Mouse (Mus musculus) midbrain, postnatal 0 days (tissue): ENCODE results near the gene Hes1. TPM values are rescaled to one million over a fixed set of nuclear protein-coding genes. Genes with fewer than 3 reads are reported as not detected.

Experiments
- ATAC-seq: fragments of 200-750 bp; cut with Nextera tagmentation; 2 replicates; pipeline ENCODE4 v1.8.0; 2017; ENCODE audit warnings: moderate number of reproducible peaks, mild to moderate bottlenecking, moderate TSS enrichment, moderate library complexity; ENCODE audit not compliant: low FRiP score
- DNase-seq: peaks from one replicate; pipeline ENCODE4 v3.0.0-alpha.2; 2015; ENCODE audit warnings: low spot score
- H3K27ac ChIP-seq: fragments of 300-500 bp; sonication (generic); 2 replicates; pipeline ENCODE4 v1.5.1; 2014; ENCODE audit warnings: low read depth, mild to moderate bottlenecking, low read length, mixed read lengths
- H3K27me3 ChIP-seq: fragments of 300-500 bp; sonication (generic); 2 replicates; pipeline ENCODE4 v1.6.1; 2014; ENCODE audit warnings: low read length, control low read depth, mixed read lengths; ENCODE audit not compliant: insufficient read depth
- H3K36me3 ChIP-seq: fragments of 300-500 bp; sonication (generic); 2 replicates; pipeline ENCODE4 v1.6.1; 2014; ENCODE audit warnings: low read length, control low read depth, mixed read lengths; ENCODE audit not compliant: insufficient read depth
- H3K4me1 ChIP-seq: fragments of 300-500 bp; sonication (generic); 2 replicates; pipeline ENCODE4 v1.6.1; 2014; ENCODE audit warnings: mild to moderate bottlenecking, control low read depth, antibody characterized with exemption, low read length, mixed read lengths; ENCODE audit not compliant: insufficient read depth
- H3K4me2 ChIP-seq: fragments of 300-500 bp; sonication (generic); 2 replicates; pipeline ENCODE4 v1.6.1; 2014; ENCODE audit warnings: low read depth, mild to moderate bottlenecking, low read length, mixed read lengths; ENCODE audit not compliant: poor library complexity, severe bottlenecking
- H3K4me3 ChIP-seq: fragments of 300-500 bp; sonication (generic); 2 replicates; pipeline ENCODE4 v1.5.1; 2014; ENCODE audit warnings: low read depth, mild to moderate bottlenecking, low read length, moderate library complexity
- H3K9ac ChIP-seq: fragments of 300-500 bp; sonication (generic); replicated peaks from 2 replicates; pipeline ENCODE4 v1.6.1; 2014; ENCODE audit warnings: mild to moderate bottlenecking, low read length, moderate library complexity, mixed read lengths; ENCODE audit not compliant: poor library complexity, severe bottlenecking
- H3K9me3 ChIP-seq: fragments of 300-500 bp; sonication (generic); 2 replicates; pipeline ENCODE4 v1.6.1; 2016; ENCODE audit warnings: low read length, control low read depth
- CTCF ChIP-seq: IDR thresholded peaks from 2 replicates; pipeline ENCODE4 v1.5.1; 2016; ENCODE audit warnings: antibody characterized with exemption, mild to moderate bottlenecking
- WGBS: fragments of 180-500 bp; shearing (Covaris S2); extraction: QIAGEN DNeasy Blood & Tissue Kit; methylation state at CpG from one replicate; pipeline ENCODE4 v1.1.7; 2014; 5-methylcytosine and 5-hydroxymethylcytosine counted together
- polyA plus RNA-seq: library from polyadenylated mRNA; unstranded; fragments of >200 nt; fragmentation: Nextera tagmentation; extraction: Ambion mirVana; gene quantifications from 2 replicates; pipeline ENCODE4 v1.2.1, GENCODE M21; 2015
- total RNA-seq: library from RNA; depleted of rRNA; stranded (reverse); fragments of >200 nt; gene quantifications from 2 replicates; pipeline ENCODE4 v1.2.3, GENCODE M21; 2014

The Hes1 gene
- total and polyA plus RNA-seq, 2 experiments from 2014 or later: 10.2 to 13.0 TPM

- ATAC-seq: peak; percentile 22; the same call in 1 of the 2 replicates
- Histone ChIP-seq H3K9me3 (no peaks in the 10 kb centered on the region), H3K4me1 (no peaks in the 10 kb centered on the region), H3K27ac (no peak overlapping the region), H3K4me3 (peak overlapping the region; percentile 50), H3K27me3 (peaks cover 23% of the 10 kb centered on the region), H3K9ac (peak overlapping the region; percentile 55), H3K4me2 (peak overlapping the region; percentile 97), H3K36me3 (no peaks in the 10 kb centered on the region)
- DNase-seq: peak; percentile 49
- peak; percentile 48 for TF ChIP-seq CTCF
- 7% methylated on average over 12 of the region's 12 CpGs for WGBS
Observed at GRCm38 (mm10) chr16:30070771-30071191, 6.6 kb downstream of the Hes1 start.

DNA sequence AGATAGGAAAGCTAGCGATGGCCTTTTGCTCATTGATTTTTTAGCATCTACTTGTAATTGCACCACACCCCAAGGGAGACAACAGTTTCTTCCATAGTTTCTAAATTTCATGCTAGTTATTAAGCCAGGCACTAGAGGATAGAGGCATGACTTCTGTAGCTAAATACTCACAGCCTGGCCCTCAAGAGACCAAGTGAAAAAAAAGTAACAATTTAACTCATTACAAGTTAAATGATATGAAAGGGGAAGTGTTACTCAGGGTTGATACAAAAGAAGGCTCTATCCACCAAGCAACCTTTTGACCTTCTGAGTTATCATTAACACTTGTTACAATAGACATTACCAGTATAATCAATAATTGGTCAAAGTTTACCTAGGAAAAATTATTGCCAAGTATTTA is 9.1 kb downstream of the Hes1 start:
- TF ChIP-seq CTCF: no peak
- H3K27me3 ChIP-seq: peaks cover 19% of the 10 kb centered on the region; the same call in 1 of the 2 replicates
- WGBS: 95% methylated on average over 1 of the region's 1 CpGs
- no peak for ATAC-seq
- no peaks in the 10 kb centered on the region for H3K36me3 ChIP-seq
- H3K4me3 ChIP-seq: no peak overlapping the region
- no peak overlapping the region for H3K9ac ChIP-seq
- no peak for DNase-seq
- H3K9me3 ChIP-seq: no peaks in the 10 kb centered on the region
- H3K4me2 ChIP-seq: no peak overlapping the region
- H3K4me1 ChIP-seq: no peaks in the 10 kb centered on the region
- no peak overlapping the region for H3K27ac ChIP-seq

- DNase-seq (no peak), ATAC-seq (no peak)
- Histone ChIP-seq H3K9ac (no peak overlapping the region), H3K36me3 (no peaks in the 10 kb centered on the region), H3K4me2 (no peak overlapping the region), H3K27ac (no peak overlapping the region), H3K27me3 (0 out of 2 replicates have a peak, but pooled peaks cover 7% of the 10 kb centered on the region), H3K9me3 (no peaks in the 10 kb centered on the region), H3K4me3 (no peak overlapping the region), H3K4me1 (no peaks in the 10 kb centered on the region)
- 72% methylated on average over 4 of the region's 4 CpGs for WGBS
- no peak for TF ChIP-seq CTCF
Observed at GRCm38 (mm10) chr16:30081498-30081897, 17.3 kb downstream of the Hes1 start.

DNA sequence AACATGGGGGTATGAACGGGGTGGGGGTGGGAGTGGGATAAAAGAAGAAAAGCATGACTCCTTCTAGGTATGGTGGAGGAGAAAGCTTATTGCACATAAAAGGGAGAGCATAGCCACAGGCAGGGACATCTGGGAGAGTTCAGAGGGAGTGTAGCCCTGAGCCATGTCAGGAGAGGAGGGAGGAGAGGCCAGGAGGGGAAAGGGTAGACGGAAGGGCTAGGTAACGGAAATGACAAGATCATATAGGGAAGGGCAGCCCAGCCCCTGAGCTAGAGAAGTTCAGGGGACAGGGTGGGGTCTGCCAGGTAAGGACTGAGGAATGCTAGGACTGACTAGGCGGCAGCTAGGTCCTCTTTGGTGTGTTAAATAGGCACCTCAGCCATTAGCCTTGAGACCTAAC is 17.8 kb downstream of the Hes1 start:
- H3K4me1 ChIP-seq: no peaks in the 10 kb centered on the region
- H3K4me3 ChIP-seq: no peak overlapping the region
- H3K27ac ChIP-seq: no peak overlapping the region
- ATAC-seq (no peak), DNase-seq (no peak)
- no peak overlapping the region for H3K4me2 ChIP-seq
- no peaks in the 10 kb centered on the region for H3K36me3 ChIP-seq
- H3K27me3 ChIP-seq: 0 out of 2 replicates have a peak, but pooled peaks cover 5% of the 10 kb centered on the region
- no peaks in the 10 kb centered on the region for H3K9me3 ChIP-seq
- no peak overlapping the region for H3K9ac ChIP-seq
- TF ChIP-seq CTCF: no peak
- WGBS: 84% methylated on average over 4 of the region's 4 CpGs

DNA sequence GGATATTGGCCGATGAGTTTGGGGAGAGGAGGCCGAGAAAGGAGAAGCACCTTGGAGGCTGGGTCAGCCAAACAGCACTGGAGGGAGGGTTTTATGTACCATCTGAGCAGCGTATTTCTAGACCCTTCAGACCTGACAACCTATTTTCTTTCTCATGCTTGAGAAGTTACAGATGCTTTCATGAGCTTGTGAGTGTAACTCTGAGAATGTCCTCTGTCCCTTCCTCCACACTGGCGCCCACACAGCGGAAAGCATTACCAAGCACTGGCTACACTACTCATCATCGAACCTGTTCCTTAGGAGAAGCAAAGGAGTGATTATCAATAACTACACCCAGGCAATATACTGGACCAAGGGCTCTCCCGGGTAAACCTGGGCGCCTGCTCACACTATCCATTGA is 18.8 kb downstream of the Hes1 start:
- 0 out of 2 replicates have a peak, but pooled peaks cover 3% of the 10 kb centered on the region for H3K27me3 ChIP-seq

DNA sequence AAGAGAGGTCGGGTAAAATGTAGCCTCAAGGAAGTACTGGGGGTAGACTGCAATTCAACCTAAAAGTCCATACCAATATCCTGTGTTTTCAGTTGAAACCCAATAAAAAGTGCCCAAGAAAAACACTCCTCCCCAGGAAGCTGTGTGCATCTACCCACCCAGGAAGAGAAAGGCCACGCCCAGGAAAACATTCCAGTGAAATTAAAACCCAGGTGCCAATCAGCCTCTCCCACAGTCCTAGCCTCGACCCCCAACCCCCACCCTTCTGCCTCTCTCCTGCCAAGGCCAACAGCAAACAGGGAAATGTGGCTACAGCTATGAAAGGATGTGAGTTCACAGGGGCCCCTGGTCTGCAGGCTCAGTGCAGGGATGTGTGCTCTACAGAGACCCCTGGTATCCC is 19.4 kb downstream of the Hes1 start:
- DNase-seq (no peak), ATAC-seq (no peak)
- H3K4me2 ChIP-seq: no peak overlapping the region
- no peak overlapping the region for H3K9ac ChIP-seq
- H3K9me3 ChIP-seq: no peaks in the 10 kb centered on the region
- 0 out of 2 replicates have a peak, but pooled peaks cover 3% of the 10 kb centered on the region for H3K27me3 ChIP-seq
- WGBS: 70% methylated on average over 3 of the region's 3 CpGs
- H3K4me3 ChIP-seq: no peak overlapping the region
- TF ChIP-seq CTCF: no peak
- no peaks in the 10 kb centered on the region for H3K36me3 ChIP-seq
- no peak overlapping the region for H3K27ac ChIP-seq
- H3K4me1 ChIP-seq: no peaks in the 10 kb centered on the region

More for the DNA sequence above, 18.8 kb downstream of the Hes1 start:
- H3K4me2 ChIP-seq: no peak overlapping the region
- no peak overlapping the region for H3K4me3 ChIP-seq
- H3K36me3 ChIP-seq: no peaks in the 10 kb centered on the region
- no peaks in the 10 kb centered on the region for H3K9me3 ChIP-seq
- H3K9ac ChIP-seq: no peak overlapping the region
- 98% methylated on average over 8 of the region's 8 CpGs for WGBS
- no peak for ATAC-seq
- no peak for DNase-seq
- no peak overlapping the region for H3K27ac ChIP-seq
- H3K4me1 ChIP-seq: no peaks in the 10 kb centered on the region
- TF ChIP-seq CTCF: no peak
